Mouse (Mus musculus): ENCODE measurements around the gene Urb2.

GRCm38 (mm10) chr8:123977499-123977898, 43.8 kb upstream of the Urb2 start:
- no peak for TF ChIP-seq POLR2A (IDR thresholded peaks at IDR 0.05; ENCODE audit: low read depth, low read length)
- no peak for TF ChIP-seq CTCF (IDR thresholded peaks at IDR 0.05; ENCODE audit: borderline replicate concordance, insufficient read depth, low read length)

Measured in embryonic fibroblast, embryonic 13.5 days (primary cell).